Mouse (Mus musculus) forebrain, embryonic 12.5 days (tissue): ENCODE data around the gene Gm39115. TPM values are rescaled to one million over a fixed set of nuclear protein-coding genes. Genes with fewer than 3 reads are reported as not detected.
A peak's percentile ranks its signal among the peaks of the same experiment; 100 is the strongest.

ENCODE experiments used
- ATAC-seq: fragments of 200-750 bp; cut with Nextera tagmentation; 2 replicates; pipeline ENCODE4 v1.8.0; 2017; ENCODE audit warnings: moderate TSS enrichment; ENCODE audit not compliant: low FRiP score
- H3K27ac ChIP-seq: fragments of 300-500 bp; sonication (generic); 2 replicates; pipeline ENCODE4 v1.5.1; 2016; ENCODE audit warnings: mild to moderate bottlenecking
- H3K27me3 ChIP-seq: fragments of 300-500 bp; sonication (generic); 2 replicates; pipeline ENCODE4 v1.6.1; 2016; ENCODE audit warnings: mild to moderate bottlenecking
- H3K36me3 ChIP-seq: fragments of 300-500 bp; sonication (generic); replicated peaks from 2 replicates; pipeline ENCODE4 v1.6.1; 2016; ENCODE audit warnings: mild to moderate bottlenecking
- H3K4me1 ChIP-seq: fragments of 300-500 bp; sonication (generic); 2 replicates; pipeline ENCODE4 v1.6.1; 2016
- H3K4me2 ChIP-seq: fragments of 300-500 bp; sonication (generic); 2 replicates; pipeline ENCODE4 v1.6.1; 2016; ENCODE audit warnings: mild to moderate bottlenecking, moderate library complexity
- H3K4me3 ChIP-seq: fragments of 300-500 bp; sonication (generic); replicated peaks from 2 replicates; pipeline ENCODE4 v1.5.1; 2016; ENCODE audit warnings: mild to moderate bottlenecking
- H3K9ac ChIP-seq: fragments of 300-500 bp; sonication (generic); 2 replicates; pipeline ENCODE4 v1.6.1; 2016; ENCODE audit warnings: mild to moderate bottlenecking
- H3K9me3 ChIP-seq: fragments of 300-500 bp; sonication (generic); 2 replicates; pipeline ENCODE4 v1.6.1; 2016
- WGBS: fragments of 180-500 bp; shearing (Covaris S2); methylation state at CpG from one replicate; pipeline ENCODE4 v1.1.7; 2016; 5-methylcytosine and 5-hydroxymethylcytosine counted together
- polyA plus RNA-seq: library from polyadenylated mRNA; unstranded; fragments of >200 nt; fragmentation: Nextera tagmentation; extraction: Ambion mirVana; gene quantifications from 2 replicates; pipeline ENCODE4 v1.2.1, GENCODE M21; 2016

The Gm39115 gene
- polyA plus RNA-seq, 1 experiment from 2014 or later: not detected

DNA sequence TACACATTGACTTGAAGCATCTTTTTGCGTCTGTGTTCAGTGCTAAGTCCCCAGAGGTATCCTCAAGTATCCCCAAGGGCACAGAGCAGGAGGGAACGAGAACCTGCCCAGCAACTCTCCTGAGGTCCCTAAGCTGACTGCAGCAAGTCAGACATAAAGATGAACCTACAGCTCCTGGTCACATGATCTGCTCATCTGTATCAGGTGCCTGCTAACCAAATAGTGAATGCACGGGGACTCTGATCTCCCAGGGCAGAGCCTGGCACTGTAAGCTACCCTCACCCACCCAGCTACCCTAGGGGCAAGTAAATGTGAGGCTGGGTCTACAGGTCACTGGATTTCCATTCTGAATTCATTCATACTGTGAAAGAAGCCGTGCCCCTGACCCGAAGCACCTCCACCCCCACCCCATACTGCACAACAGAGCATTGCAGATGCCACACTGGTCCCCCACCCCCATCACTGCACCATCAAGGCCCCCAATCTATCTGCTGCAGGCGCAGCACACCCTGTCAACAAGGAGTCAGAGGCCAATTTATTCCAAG, 42.1 kb downstream of the Gm39115 start:
- H3K9ac ChIP-seq: peak overlapping the region; percentile 94
- 22% methylated on average over 6 of the region's 6 CpGs for WGBS
- H3K27me3 ChIP-seq: peaks cover 26% of the 10 kb centered on the region
- H3K36me3 ChIP-seq: no peaks in the 10 kb centered on the region
- H3K4me3 ChIP-seq: peak overlapping the region; percentile 90
- H3K4me2 ChIP-seq: peak overlapping the region; percentile 88
- no peak for ATAC-seq
- H3K27ac ChIP-seq: peak overlapping the region; percentile 86
- peaks cover 68% of the 10 kb centered on the region for H3K4me1 ChIP-seq
- H3K9me3 ChIP-seq: no peaks in the 10 kb centered on the region

DNA sequence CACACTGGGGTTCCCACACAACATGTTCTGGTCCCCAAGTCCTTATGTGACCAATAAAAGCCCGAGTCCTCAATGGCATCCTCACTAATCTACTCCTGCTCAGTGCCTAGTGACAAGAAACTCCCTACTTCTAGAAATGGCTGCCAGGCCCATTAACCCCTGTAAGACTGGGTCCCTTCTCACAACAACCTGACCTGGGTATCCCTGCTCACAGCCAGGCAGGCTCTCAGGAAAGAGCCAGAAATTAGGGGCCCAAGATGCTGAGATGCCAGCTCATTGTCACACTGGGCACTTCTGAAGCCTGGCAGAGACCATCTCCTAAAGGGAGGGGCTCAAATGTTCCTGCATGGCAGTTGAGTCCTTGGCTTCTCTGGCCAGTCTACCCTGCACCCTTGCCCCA, 42.8 kb downstream of the Gm39115 start:
- Histone ChIP-seq H3K9me3 (no peaks in the 10 kb centered on the region), H3K4me2 (peak overlapping the region; percentile 88), H3K4me3 (peak overlapping the region; percentile 90), H3K4me1 (peaks cover 76% of the 10 kb centered on the region), H3K27ac (peak overlapping the region; percentile 84; the same call in 1 of the 2 replicates), H3K27me3 (peaks cover 26% of the 10 kb centered on the region), H3K9ac (peak overlapping the region; percentile 94), H3K36me3 (peaks cover 3% of the 10 kb centered on the region; the same call in 1 of the 2 replicates)
- no peak for ATAC-seq
- WGBS: 75% methylated on average over 1 of the region's 1 CpGs

DNA sequence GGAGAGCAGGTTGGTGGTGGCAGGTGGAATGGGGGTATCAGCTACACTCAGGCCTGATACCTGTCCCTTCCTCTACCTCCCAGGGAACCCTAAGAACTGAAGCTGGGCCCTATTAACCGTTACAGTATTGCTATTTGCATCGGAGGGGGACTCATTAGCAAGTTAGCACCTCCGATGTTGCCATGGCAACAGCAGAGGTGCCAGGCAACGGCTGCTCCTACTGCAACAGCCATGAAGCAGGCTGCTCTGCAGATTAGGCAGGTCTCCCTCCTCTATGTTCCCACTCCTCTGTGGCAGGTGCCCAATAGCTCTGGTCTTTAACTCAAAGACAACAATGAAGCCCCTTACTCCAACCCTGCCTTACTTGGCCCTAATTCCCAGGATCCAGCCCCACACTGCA, 44.0 kb downstream of the Gm39115 start:
- WGBS: 1% methylated on average over 4 of the region's 4 CpGs
- Histone ChIP-seq H3K27ac (peak overlapping the region; percentile 84), H3K4me2 (peak overlapping the region; percentile 88), H3K4me1 (peaks cover 75% of the 10 kb centered on the region), H3K9me3 (no peaks in the 10 kb centered on the region), H3K27me3 (peaks cover 18% of the 10 kb centered on the region), H3K36me3 (peaks cover 15% of the 10 kb centered on the region), H3K4me3 (peak overlapping the region; percentile 90), H3K9ac (peak overlapping the region; percentile 94)
- ATAC-seq: no peak; the same call in 1 of the 2 replicates

DNA sequence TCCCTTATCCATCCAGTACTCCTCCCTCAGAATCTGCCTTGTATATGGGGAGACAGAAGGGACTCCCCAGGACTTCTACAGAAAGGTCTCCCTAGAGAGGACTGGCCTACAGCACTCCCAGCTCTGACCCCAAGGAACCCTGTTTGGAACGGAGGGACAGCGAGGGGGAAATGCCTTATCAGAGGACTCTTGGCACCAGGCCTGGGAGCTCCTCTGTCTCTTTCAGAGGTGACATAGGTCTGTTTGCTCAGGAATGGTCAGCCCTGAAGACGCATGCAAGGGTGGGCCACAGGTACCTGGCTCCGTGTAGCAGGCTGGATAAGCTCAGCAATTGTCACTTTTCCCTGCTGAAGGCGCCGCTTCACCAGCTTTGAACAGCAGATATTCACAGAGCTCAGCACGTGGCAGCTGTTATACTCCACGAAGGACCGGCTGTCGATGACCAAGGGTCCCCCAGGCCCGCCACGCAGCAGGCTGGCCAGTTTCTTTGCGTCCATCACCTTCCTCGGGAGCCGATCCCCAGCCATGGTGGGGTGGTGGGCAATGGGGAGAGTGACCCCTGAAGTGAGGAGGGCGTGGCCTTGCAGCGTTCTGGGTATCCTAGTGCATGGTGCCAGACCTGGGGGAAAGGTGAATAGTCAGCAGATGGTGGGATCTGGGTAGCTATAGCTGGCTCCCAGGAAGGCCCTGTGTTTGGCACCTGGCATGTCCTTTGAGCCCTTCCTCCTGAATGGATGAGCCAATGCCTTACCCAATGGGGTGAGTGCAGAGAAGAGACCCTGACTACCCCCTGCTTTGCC, 46.0 kb downstream of the Gm39115 start:
- Histone ChIP-seq H3K9ac (peak overlapping the region; percentile 13), H3K27me3 (peaks cover 18% of the 10 kb centered on the region), H3K27ac (peak overlapping the region; percentile 84), H3K4me1 (peaks cover 67% of the 10 kb centered on the region), H3K4me2 (peak overlapping the region; percentile 88), H3K4me3 (no peak overlapping the region), H3K36me3 (peaks cover 35% of the 10 kb centered on the region), H3K9me3 (no peaks in the 10 kb centered on the region)
- ATAC-seq: no peak
- 56% methylated on average over 17 of the region's 17 CpGs for WGBS

DNA sequence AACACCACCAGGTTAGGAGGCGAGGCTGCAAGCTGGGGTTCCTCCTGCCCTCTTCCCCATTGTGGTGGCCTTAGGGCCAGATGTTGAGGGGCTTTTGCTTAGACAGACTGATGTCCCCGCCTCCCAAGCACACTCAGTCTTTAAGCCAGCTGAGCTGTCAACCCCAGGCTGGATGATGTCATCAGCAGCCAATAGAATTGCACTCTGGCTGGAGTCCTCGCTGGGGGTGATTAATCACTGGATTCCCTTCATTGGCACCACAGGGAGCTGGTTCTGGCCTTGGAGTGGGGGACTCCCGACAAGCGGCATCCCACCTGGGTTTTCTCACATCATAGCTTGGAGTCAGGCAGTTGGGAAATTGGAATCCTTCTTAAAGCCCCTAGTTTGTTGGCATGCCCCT, 46.9 kb downstream of the Gm39115 start:
- peak overlapping the region; percentile 26 for H3K4me2 ChIP-seq
- H3K4me1 ChIP-seq: peaks cover 70% of the 10 kb centered on the region
- H3K27ac ChIP-seq: peak overlapping the region; percentile 84
- H3K9ac ChIP-seq: peak overlapping the region; percentile 17; the same call in 1 of the 2 replicates
- 3% methylated on average over 5 of the region's 5 CpGs for WGBS
- no peak overlapping the region for H3K4me3 ChIP-seq
- no peaks in the 10 kb centered on the region for H3K9me3 ChIP-seq
- H3K36me3 ChIP-seq: peaks cover 44% of the 10 kb centered on the region
- peaks cover 23% of the 10 kb centered on the region for H3K27me3 ChIP-seq
- peak; percentile 80 for ATAC-seq

DNA sequence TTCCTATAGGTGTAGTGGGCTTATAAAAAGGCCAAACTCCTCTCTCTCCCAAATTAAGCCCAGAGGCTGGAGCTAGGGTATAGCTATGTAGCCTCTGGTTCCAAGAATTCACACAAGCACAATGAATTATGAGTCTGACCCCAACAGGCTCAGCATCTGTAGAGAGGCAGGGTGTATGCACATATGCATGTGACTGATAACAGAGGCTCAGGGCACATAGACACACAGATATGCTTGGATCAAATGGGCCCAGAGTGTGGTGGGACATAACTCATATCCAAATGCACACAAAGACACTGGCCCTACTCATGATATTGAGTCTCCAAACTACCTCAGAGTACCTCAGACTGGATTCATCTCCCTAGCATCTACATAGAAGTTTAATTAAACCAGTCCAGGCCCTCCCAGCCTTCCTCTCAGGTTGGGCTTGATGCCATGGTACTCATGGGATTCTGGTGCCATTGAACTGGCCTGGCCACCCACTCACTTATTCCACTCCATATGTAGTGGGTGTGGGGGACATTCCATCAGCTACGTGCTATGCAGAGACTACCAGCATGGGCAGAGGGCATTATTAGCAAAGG, 48.7 kb downstream of the Gm39115 start:
- no peak overlapping the region for H3K4me3 ChIP-seq
- H3K4me1 ChIP-seq: peaks cover 59% of the 10 kb centered on the region
- WGBS: 87% methylated on average over 1 of the region's 1 CpGs
- H3K9ac ChIP-seq: no peak overlapping the region
- H3K4me2 ChIP-seq: no peak overlapping the region
- peaks cover 35% of the 10 kb centered on the region for H3K27me3 ChIP-seq
- ATAC-seq: no peak
- H3K27ac ChIP-seq: no peak overlapping the region
- H3K36me3 ChIP-seq: peaks cover 62% of the 10 kb centered on the region
- no peaks in the 10 kb centered on the region for H3K9me3 ChIP-seq

DNA sequence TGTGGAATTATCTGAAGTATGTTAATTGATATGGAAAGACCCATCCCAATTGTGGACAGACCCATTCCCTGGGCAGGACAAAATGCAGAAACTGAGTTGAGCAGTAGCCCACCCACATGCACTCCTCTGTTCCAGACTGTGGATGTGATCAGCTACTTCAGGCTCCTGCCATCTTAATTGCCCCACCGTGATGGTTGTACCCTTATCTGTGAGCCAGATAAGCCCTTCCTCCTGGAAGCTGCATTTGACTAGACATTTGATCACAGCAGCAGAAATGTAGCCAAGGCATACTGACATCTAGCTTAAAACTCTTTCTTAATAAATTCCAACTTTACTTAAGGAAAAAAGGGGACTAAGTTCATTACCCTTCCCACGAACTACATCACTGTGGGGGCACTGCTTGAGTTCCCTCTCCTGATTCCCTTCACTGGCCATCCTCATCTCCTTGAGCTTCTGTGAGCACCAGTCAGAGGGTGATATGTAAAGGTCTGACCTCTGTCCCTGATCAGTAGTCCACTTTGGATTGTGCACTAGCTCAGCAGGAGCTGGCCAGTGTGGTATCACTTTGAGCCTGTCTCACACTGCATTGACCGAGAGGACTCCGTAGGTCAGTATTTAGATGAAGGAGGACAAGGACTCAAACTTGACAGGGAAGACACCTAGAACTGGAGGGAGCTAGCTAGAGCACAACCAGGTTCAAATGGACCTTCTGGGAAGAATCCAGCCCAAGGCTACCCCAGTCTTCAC, 49.5 kb downstream of the Gm39115 start:
- H3K36me3 ChIP-seq: peaks cover 67% of the 10 kb centered on the region
- H3K4me3 ChIP-seq: no peak overlapping the region
- H3K4me1 ChIP-seq: peaks cover 53% of the 10 kb centered on the region
- no peak overlapping the region for H3K27ac ChIP-seq
- WGBS: 91% methylated on average over 4 of the region's 4 CpGs
- H3K9me3 ChIP-seq: no peaks in the 10 kb centered on the region
- no peak overlapping the region for H3K9ac ChIP-seq
- no peak overlapping the region for H3K4me2 ChIP-seq
- H3K27me3 ChIP-seq: peaks cover 43% of the 10 kb centered on the region
- ATAC-seq: no peak

Other genes with a start within 250 kb of the Gm39115 start
- 69.2 and 76.2 TPM in 2 replicates for gene Tollip, start 217.5 kb downstream of the Gm39115 start, polyA plus RNA-seq
- gene Brsk2, start 186.3 kb downstream of the Gm39115 start, polyA plus RNA-seq: 19.8 and 20.2 TPM in 2 replicates
- gene Mob2, start 75.0 kb downstream of the Gm39115 start, polyA plus RNA-seq: 46.4 and 46.9 TPM in 2 replicates
- gene Dusp8, start 40.2 kb downstream of the Gm39115 start, polyA plus RNA-seq: 45.0 and 45.8 TPM in 2 replicates
- gene Gm45618, start 15.3 kb downstream of the Gm39115 start, polyA plus RNA-seq: not detected in 2 replicates
- not detected in 2 replicates for gene Gm45337, start 8.6 kb upstream of the Gm39115 start, polyA plus RNA-seq
- not detected in 2 replicates for gene Gm29735, start 21.1 kb upstream of the Gm39115 start, polyA plus RNA-seq
- gene Gm4553, start 29.7 kb upstream of the Gm39115 start, polyA plus RNA-seq: not detected in 2 replicates
- not detected in 2 replicates for gene Krtap5-2, start 40.0 kb upstream of the Gm39115 start, polyA plus RNA-seq
- not detected in 2 replicates for gene Gm10153, start 54.4 kb upstream of the Gm39115 start, polyA plus RNA-seq
- gene Krtap5-3, start 65.3 kb upstream of the Gm39115 start, polyA plus RNA-seq: not detected in 2 replicates
- not detected in 2 replicates for gene Gm7579, start 75.8 kb upstream of the Gm39115 start, polyA plus RNA-seq
- gene Krtap5-5, start 93.9 kb upstream of the Gm39115 start, polyA plus RNA-seq: not detected in 2 replicates
- gene Gm40460, start 105.0 kb upstream of the Gm39115 start, polyA plus RNA-seq: not detected in 2 replicates
- gene Gm2431, start 122.3 kb upstream of the Gm39115 start, polyA plus RNA-seq: not detected in 2 replicates
- not detected in 2 replicates for gene Gm4559, start 138.3 kb upstream of the Gm39115 start, polyA plus RNA-seq
- gene Krtap5-1, start 161.1 kb upstream of the Gm39115 start, polyA plus RNA-seq: not detected in 2 replicates
- gene Krtap5-4, start 167.5 kb upstream of the Gm39115 start, polyA plus RNA-seq: not detected in 2 replicates
- gene Ifitm10, start 237.7 kb upstream of the Gm39115 start, polyA plus RNA-seq: 0.34 and 0.45 TPM in 2 replicates
- 0.60 and 0.91 TPM in 2 replicates for gene Gm49369, start 246.6 kb upstream of the Gm39115 start, polyA plus RNA-seq